Mouse (Mus musculus) MEL (cell line): ENCODE results near the gene Rasl10a. TPM values are rescaled to one million over a fixed set of nuclear protein-coding genes. Genes with fewer than 3 reads are reported as not detected.
A peak's percentile ranks its signal among the peaks of the same experiment; 100 is the strongest.

Experiments used
- DNase-seq: peaks from one replicate; pipeline ENCODE4 v3.0.0; 2011; ENCODE audit warnings: low read depth, low spot score
- H3K27ac ChIP-seq: 2 replicates; pipeline ENCODE4 v1.5.1; 2012; ENCODE audit warnings: low read depth, mild to moderate bottlenecking, control low read depth, low read length, moderate library complexity; ENCODE audit not compliant: control insufficient read depth
- H3K27me3 ChIP-seq, 2 experiments: fragments of 150-350 bp in 1 of 2; sonication (generic) in 1 of 2; 2 replicates each; pipeline ENCODE4 v1.6.1; 2012; ENCODE audit warnings: low read length in 2 of 2, mild to moderate bottlenecking in 2 of 2, improper control_type of control experiment in 1 of 2, moderate library complexity in 1 of 2; ENCODE audit not compliant: insufficient read depth in 2 of 2, control insufficient read depth in 1 of 2
- H3K36me3 ChIP-seq, 2 experiments: 2 replicates each; pipeline ENCODE4 v1.6.1; 2012 to 2014; ENCODE audit warnings: low read length in 2 of 2, improper control_type of control experiment in 1 of 2, inconsistent platforms in 1 of 2, mild to moderate bottlenecking in 1 of 2; ENCODE audit not compliant: insufficient read depth in 2 of 2, control insufficient read depth in 1 of 2
- H3K4me1 ChIP-seq, 2 experiments: fragments of 150-350 bp in 1 of 2; sonication (generic) in 1 of 2; 2 replicates each; pipeline ENCODE4 v1.6.1; 2012; ENCODE audit warnings: low read length in 2 of 2, improper control_type of control experiment in 1 of 2, mild to moderate bottlenecking in 1 of 2; ENCODE audit not compliant: insufficient read depth in 2 of 2, control insufficient read depth in 1 of 2
- H3K4me3 ChIP-seq, 2 experiments: fragments of 150-350 bp in 1 of 2; sonication (generic) in 1 of 2; 2 replicates each; pipeline ENCODE4 v1.5.1; 2012; ENCODE audit warnings: low read depth in 2 of 2, low read length in 2 of 2, mild to moderate bottlenecking in 2 of 2, moderate library complexity in 2 of 2, control low read depth in 1 of 2, improper control_type of control experiment in 1 of 2; ENCODE audit not compliant: control insufficient read depth in 1 of 2, insufficient read depth in 1 of 2
- H3K79me2 ChIP-seq: 2 replicates; pipeline ENCODE4 v1.6.1; 2012; ENCODE audit warnings: mild to moderate bottlenecking, low read length, moderate library complexity; ENCODE audit not compliant: control insufficient read depth, poor library complexity, insufficient read depth
- H3K9ac ChIP-seq: 2 replicates; pipeline ENCODE4 v1.6.1; 2012; ENCODE audit warnings: low read depth, mild to moderate bottlenecking, control low read depth, low read length, moderate library complexity; ENCODE audit not compliant: control insufficient read depth, poor library complexity, severe bottlenecking
- H3K9me3 ChIP-seq: fragments of 150-350 bp; sonication (generic); replicated peaks from 2 replicates; pipeline ENCODE4 v1.6.1; 2012; ENCODE audit warnings: mild to moderate bottlenecking, low read length, improper control_type of control experiment, moderate library complexity; ENCODE audit not compliant: insufficient read depth
- BHLHE40 ChIP-seq: IDR thresholded peaks from 2 replicates; pipeline ENCODE4 v1.6.1; 2012; ENCODE audit warnings: low read depth, mild to moderate bottlenecking, inconsistent platforms, low read length, improper control_type of control experiment, borderline replicate concordance
- CHD1 ChIP-seq: IDR thresholded peaks from 2 replicates; pipeline ENCODE4 v1.6.1; 2012; ENCODE audit warnings: low read depth, mild to moderate bottlenecking, inconsistent platforms, low read length, improper control_type of control experiment
- CHD2 ChIP-seq: IDR thresholded peaks from 2 replicates; pipeline ENCODE4 v1.6.1; 2011; ENCODE audit warnings: low read length, improper control_type of control experiment
- CTCF ChIP-seq, 3 experiments: IDR thresholded peaks in 2 of 3; conservative IDR thresholded peaks in 1 of 3; 2 replicates each; pipeline ENCODE4 v1.5.1; 2011 to 2012; ENCODE audit warnings: low read length in 3 of 3, low read depth in 2 of 3, mild to moderate bottlenecking in 2 of 3, improper control_type of control experiment in 1 of 3, inconsistent platforms in 1 of 3, mixed read lengths in 1 of 3, moderate library complexity in 1 of 3; ENCODE audit not compliant: control insufficient read depth in 1 of 3, insufficient read depth in 1 of 3, poor library complexity in 1 of 3, severe bottlenecking in 1 of 3
- E2F4 ChIP-seq: IDR thresholded peaks from 2 replicates; pipeline ENCODE4 v1.6.1; 2011; ENCODE audit warnings: low read depth, low read length, improper control_type of control experiment, borderline replicate concordance
- EP300 ChIP-seq, 2 experiments: IDR thresholded peaks; 2 replicates each; pipeline ENCODE4 v1.6.1; 2011; ENCODE audit warnings: improper control_type of control experiment in 2 of 2, low read length in 2 of 2, low read depth in 1 of 2, mild to moderate bottlenecking in 1 of 2
- ETS1 ChIP-seq: IDR thresholded peaks from 2 replicates; pipeline ENCODE4 v1.6.1; 2012; ENCODE audit warnings: low read depth, mild to moderate bottlenecking, inconsistent platforms, low read length, improper control_type of control experiment, moderate library complexity
- GABPA ChIP-seq: IDR thresholded peaks from 2 replicates; pipeline ENCODE4 v1.6.1; 2012; ENCODE audit warnings: low read depth, mild to moderate bottlenecking, inconsistent platforms, low read length, improper control_type of control experiment, moderate library complexity
- GATA1 ChIP-seq: IDR thresholded peaks from 2 replicates; pipeline ENCODE4 v1.6.1; 2011; ENCODE audit warnings: low read depth, low read length, improper control_type of control experiment
- HCFC1 ChIP-seq: IDR thresholded peaks from 2 replicates; pipeline ENCODE4 v1.6.1; 2012; ENCODE audit warnings: low read depth, mild to moderate bottlenecking, inconsistent platforms, low read length, improper control_type of control experiment, moderate library complexity
- JUND ChIP-seq: IDR thresholded peaks from 2 replicates; pipeline ENCODE4 v1.6.1; 2011; ENCODE audit warnings: low read depth, mild to moderate bottlenecking, improper control_type of control experiment, low read length
- KAT2A ChIP-seq: conservative IDR thresholded peaks from 2 replicates; pipeline ENCODE4 v1.6.1; 2012; ENCODE audit warnings: low read depth, low read length, improper control_type of control experiment, inconsistent platforms
- MAFK ChIP-seq: IDR thresholded peaks from 2 replicates; pipeline ENCODE4 v1.6.1; 2011; ENCODE audit warnings: low read depth, mild to moderate bottlenecking, low read length, improper control_type of control experiment, borderline replicate concordance
- MAX ChIP-seq: IDR thresholded peaks from 2 replicates; pipeline ENCODE4 v1.6.1; 2011; ENCODE audit warnings: low read length, improper control_type of control experiment
- MAZ ChIP-seq: IDR thresholded peaks from 2 replicates; pipeline ENCODE4 v1.6.1; 2012; ENCODE audit warnings: low read depth, mild to moderate bottlenecking, inconsistent platforms, low read length, improper control_type of control experiment
- MEF2A ChIP-seq: IDR thresholded peaks from 2 replicates; pipeline ENCODE4 v1.6.1; 2014; ENCODE audit warnings: low read depth, mild to moderate bottlenecking, inconsistent platforms, low read length, improper control_type of control experiment; ENCODE audit not compliant: poor library complexity, insufficient replicate concordance, severe bottlenecking; ENCODE audit errors: extremely low read depth
- MXI1 ChIP-seq: IDR thresholded peaks from 2 replicates; pipeline ENCODE4 v1.6.1; 2011; ENCODE audit warnings: mild to moderate bottlenecking, low read depth, low read length, improper control_type of control experiment
- MYB ChIP-seq: IDR thresholded peaks from 2 replicates; pipeline ENCODE4 v1.6.1; 2011; ENCODE audit warnings: mild to moderate bottlenecking, low read depth, low read length, improper control_type of control experiment
- MYC ChIP-seq: IDR thresholded peaks from 2 replicates; pipeline ENCODE4 v1.6.1; 2011; ENCODE audit warnings: low read depth, mild to moderate bottlenecking, low read length, improper control_type of control experiment, moderate library complexity
- NELFE ChIP-seq: IDR thresholded peaks from 2 replicates; pipeline ENCODE4 v1.6.1; 2011; ENCODE audit warnings: low read depth, low read length, improper control_type of control experiment
- NRF1 ChIP-seq: IDR thresholded peaks from 2 replicates; pipeline ENCODE4 v1.6.1; 2014; ENCODE audit warnings: low read depth, mild to moderate bottlenecking, inconsistent platforms, low read length, improper control_type of control experiment, moderate library complexity; ENCODE audit not compliant: poor library complexity, insufficient read depth, severe bottlenecking
- POLR2A ChIP-seq, 2 experiments: IDR thresholded peaks; 2 replicates each; pipeline ENCODE4 v1.6.1; 2011 to 2012; ENCODE audit warnings: low read length in 2 of 2, mild to moderate bottlenecking in 2 of 2, control low read depth in 1 of 2, improper control_type of control experiment in 1 of 2, low read depth in 1 of 2, moderate library complexity in 1 of 2; ENCODE audit not compliant: control insufficient read depth in 1 of 2, insufficient read depth in 1 of 2, poor library complexity in 1 of 2
- POLR2AphosphoS2 ChIP-seq: IDR thresholded peaks from 2 replicates; pipeline ENCODE4 v1.6.1; 2011; ENCODE audit warnings: low read length, improper control_type of control experiment
- RAD21 ChIP-seq: IDR thresholded peaks from 2 replicates; pipeline ENCODE4 v1.6.1; 2011; ENCODE audit warnings: mild to moderate bottlenecking, low read depth, low read length, improper control_type of control experiment
- SMC3 ChIP-seq: IDR thresholded peaks from 2 replicates; pipeline ENCODE4 v1.6.1; 2011; ENCODE audit warnings: low read depth, low read length, improper control_type of control experiment
- TAL1 ChIP-seq: IDR thresholded peaks from 2 replicates; pipeline ENCODE4 v1.6.1; 2012; ENCODE audit warnings: mild to moderate bottlenecking, inconsistent platforms, low read length, moderate library complexity, mixed read lengths
- TBP ChIP-seq: IDR thresholded peaks from 2 replicates; pipeline ENCODE4 v1.8.0; 2011; ENCODE audit warnings: low read depth, low read length, improper control_type of control experiment
- TCF12 ChIP-seq: IDR thresholded peaks from 2 replicates; pipeline ENCODE4 v1.6.1; 2014; ENCODE audit warnings: low read depth, mild to moderate bottlenecking, inconsistent platforms, low read length, improper control_type of control experiment, moderate library complexity
- UBTF ChIP-seq: IDR thresholded peaks from 2 replicates; pipeline ENCODE4 v1.6.1; 2012; ENCODE audit warnings: low read depth, mild to moderate bottlenecking, inconsistent platforms, low read length, improper control_type of control experiment, moderate library complexity, borderline replicate concordance; ENCODE audit not compliant: insufficient read depth
- ZC3H11A ChIP-seq: IDR thresholded peaks from 2 replicates; pipeline ENCODE4 v1.6.1; 2012; ENCODE audit warnings: low read depth, mild to moderate bottlenecking, inconsistent platforms, low read length, improper control_type of control experiment
- ZKSCAN1 ChIP-seq: IDR thresholded peaks from 2 replicates; pipeline ENCODE4 v1.6.1; 2012; ENCODE audit warnings: low read depth, mild to moderate bottlenecking, inconsistent platforms, low read length, improper control_type of control experiment, moderate library complexity
- ZMIZ1 ChIP-seq: IDR thresholded peaks from 2 replicates; pipeline ENCODE4 v1.6.1; 2012; ENCODE audit warnings: low read depth, mild to moderate bottlenecking, inconsistent platforms, low read length, improper control_type of control experiment, moderate library complexity
- ZNF384 ChIP-seq: IDR thresholded peaks from 2 replicates; pipeline ENCODE4 v1.6.1; 2012; ENCODE audit warnings: low read depth, mild to moderate bottlenecking, inconsistent platforms, low read length, improper control_type of control experiment
- polyA plus RNA-seq, 2 experiments: library from polyadenylated mRNA; stranded (reverse) in 1 of 2; unstranded in 1 of 2; fragments of >175 nt in 1 of 2; fragments of >200 nt in 1 of 2; gene quantifications; 2 replicates each; pipeline versions ENCODE4 v1.2.1 to v1.2.4; 2012; ENCODE audit warnings: low replicate concordance in 2 of 2, low read depth in 1 of 2; ENCODE audit not compliant: insufficient read length in 2 of 2, insufficient read depth in 1 of 2, missing spikeins in 1 of 2
- total RNA-seq: library from RNA; depleted of rRNA; stranded (reverse); fragments of 300-350 nt; gene quantifications from 2 replicates; pipeline ENCODE4 v1.2.3, GENCODE M21; 2012

The Rasl10a gene
- total and polyA plus RNA-seq, 3 experiments: 0.23 to 1.3 TPM; not detected in 1

- TF ChIP-seq TCF12: peak; percentile 68; the same call in 1 of the 2 replicates
- no peak for TF ChIP-seq MYC
- no peak for TF ChIP-seq ZNF384
- TF ChIP-seq TAL1: peak; percentile 87
- no peak for TF ChIP-seq UBTF
- no peak for TF ChIP-seq BHLHE40
- TF ChIP-seq GATA1: peak; percentile 66
Measured at GRCm38 (mm10) chr11:5067063-5067462, 9.1 kb downstream of the Rasl10a start (continued).

- Histone ChIP-seq H3K9me3 (no peaks in the 10 kb centered on the region), H3K79me2 (peaks cover 8% of the 10 kb centered on the region), H3K4me3 (no peak overlapping the region), H3K27ac (peak overlapping the region; percentile 32), H3K4me1 (peaks cover 6 to 30% of the 10 kb centered on the region in 2 experiments), H3K9ac (no peak overlapping the region), H3K36me3 (peaks cover 21 to 30% of the 10 kb centered on the region in 2 experiments), H3K27me3 (no peaks in the 10 kb centered on the region)
- DNase-seq: peak; percentile 73
- TF ChIP-seq NRF1 (no peak), TAL1 (peak; percentile 35), EP300 (IDR thresholded peaks at IDR 0.05; ENCODE audit: low read depth in 1 of 2, low read length in 2 of 2) (peak in 1 of 2 experiments; percentile 44; a peak in 2 of 4 replicates), TCF12 (0 out of 2 replicates have a peak, but pooled peaks have one; percentile 4), KAT2A (no peak), CHD2 (no peak), ZMIZ1 (peak; percentile 58; the same call in 1 of the 2 replicates), ZC3H11A (no peak), UBTF (no peak), ETS1 (no peak), NELFE (no peak), RAD21 (no peak), MEF2A (no peak), ZKSCAN1 (no peak), MYB (0 out of 2 replicates have a peak, but pooled peaks have one; percentile 5), MAX (no peak), MAZ (no peak), JUND (no peak), MYC (no peak), GABPA (no peak), POLR2A (IDR thresholded peaks at IDR 0.05; ENCODE audit: control insufficient read depth in 1 of 2, insufficient read depth in 1 of 2, low read depth in 1 of 2, low read length in 2 of 2, poor library complexity in 1 of 2) (peak in 1 of 2 experiments; percentile 44; a peak in 2 of 4 replicates), CHD1 (no peak), POLR2AphosphoS2 (peak; percentile 97), TBP (no peak), HCFC1 (no peak), MAFK (no peak), SMC3 (0 out of 2 replicates have a peak, but pooled peaks have one; percentile 1), ZNF384 (no peak), E2F4 (no peak), MXI1 (no peak), CTCF (IDR thresholded peaks at IDR 0.05 in 2 of 3, conservative IDR thresholded peaks at IDR 0.05 in 1 of 3; ENCODE audit: control insufficient read depth in 1 of 3, insufficient read depth in 1 of 3, low read depth in 2 of 3, low read length in 3 of 3, poor library complexity in 1 of 3, severe bottlenecking in 1 of 3) (no peak)
Measured at GRCm38 (mm10) chr11:5068126-5068971, 10.4 kb downstream of the Rasl10a start.
